Mouse (Mus musculus): ENCODE measurements around the gene Nupr1l.
"Not testable (repeated sequence)": the region's sequence is repeated elsewhere in the genome, so short reads cannot be mapped to it uniquely, and the experiment has no call there.

Nupr1l gene

DNA sequence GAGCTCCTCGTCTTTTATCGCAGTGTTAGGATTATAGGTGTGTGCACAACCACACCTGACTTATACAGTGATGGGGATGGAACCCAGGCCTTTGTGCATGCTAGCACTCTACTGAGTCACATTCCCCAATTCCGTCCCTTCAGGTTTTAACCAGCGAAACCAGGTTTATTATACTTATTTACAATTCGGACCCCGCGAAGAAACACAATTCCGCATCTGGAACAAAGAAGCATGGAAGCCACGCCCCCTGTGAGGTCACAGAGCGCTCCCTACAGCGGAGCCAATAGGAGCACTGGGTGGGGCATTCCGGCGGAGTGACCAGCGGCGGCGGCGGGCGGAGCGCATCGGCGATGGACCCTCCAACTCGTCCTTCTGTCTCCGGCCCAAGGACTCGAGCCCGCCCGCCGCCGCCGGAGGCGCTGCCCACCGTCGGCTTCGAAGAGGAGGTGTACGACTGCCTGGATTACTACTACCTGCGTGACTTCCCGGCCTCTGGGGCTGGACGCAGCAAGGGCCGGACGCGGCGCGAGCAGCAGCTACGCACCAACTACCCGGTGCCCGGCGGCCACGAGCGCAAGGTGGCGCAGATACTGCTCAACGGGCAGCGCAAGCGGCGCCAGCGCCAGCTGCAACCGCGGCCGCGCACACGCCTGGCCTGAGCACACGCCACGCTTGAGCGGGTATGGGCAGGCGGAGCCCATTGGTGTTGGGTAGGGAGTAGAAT is at the start of gene Nupr1l:
Gene Nupr1l, plus strand, starts transcription at position 299 of the 724 bp plus-strand sequence.
- peak; percentile 88 for DNase-seq

DNA sequence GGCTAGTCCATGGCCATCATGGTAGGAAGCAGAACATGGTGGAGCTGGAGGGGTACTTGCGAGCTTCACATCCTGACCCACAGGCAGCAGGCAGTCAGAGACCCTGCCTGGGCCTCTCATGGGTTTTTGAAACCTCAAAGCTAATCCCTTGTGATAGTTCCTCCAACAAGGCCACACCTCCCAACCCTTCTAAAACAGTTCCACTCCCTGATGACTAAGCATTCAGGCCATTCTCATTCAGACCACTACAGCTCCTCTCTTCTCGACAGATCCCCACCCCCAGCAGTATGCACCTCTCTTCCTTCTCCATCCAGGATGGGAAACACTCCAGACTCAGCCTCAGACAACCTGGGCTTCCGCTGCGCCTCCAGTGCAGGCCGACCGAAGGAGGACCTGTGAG is 46.0 kb upstream of the Nupr1l start:
- DNase-seq = no peak

- no peak for DNase-seq
These were observed 43.9 kb upstream of the Nupr1l start for GRCm38 (mm10) chr5:129864467-129864866.

GRCm38 (mm10) chr5:129865841-129866240 is 42.5 kb upstream of the Nupr1l start:
- DNase-seq = no peak

DNA sequence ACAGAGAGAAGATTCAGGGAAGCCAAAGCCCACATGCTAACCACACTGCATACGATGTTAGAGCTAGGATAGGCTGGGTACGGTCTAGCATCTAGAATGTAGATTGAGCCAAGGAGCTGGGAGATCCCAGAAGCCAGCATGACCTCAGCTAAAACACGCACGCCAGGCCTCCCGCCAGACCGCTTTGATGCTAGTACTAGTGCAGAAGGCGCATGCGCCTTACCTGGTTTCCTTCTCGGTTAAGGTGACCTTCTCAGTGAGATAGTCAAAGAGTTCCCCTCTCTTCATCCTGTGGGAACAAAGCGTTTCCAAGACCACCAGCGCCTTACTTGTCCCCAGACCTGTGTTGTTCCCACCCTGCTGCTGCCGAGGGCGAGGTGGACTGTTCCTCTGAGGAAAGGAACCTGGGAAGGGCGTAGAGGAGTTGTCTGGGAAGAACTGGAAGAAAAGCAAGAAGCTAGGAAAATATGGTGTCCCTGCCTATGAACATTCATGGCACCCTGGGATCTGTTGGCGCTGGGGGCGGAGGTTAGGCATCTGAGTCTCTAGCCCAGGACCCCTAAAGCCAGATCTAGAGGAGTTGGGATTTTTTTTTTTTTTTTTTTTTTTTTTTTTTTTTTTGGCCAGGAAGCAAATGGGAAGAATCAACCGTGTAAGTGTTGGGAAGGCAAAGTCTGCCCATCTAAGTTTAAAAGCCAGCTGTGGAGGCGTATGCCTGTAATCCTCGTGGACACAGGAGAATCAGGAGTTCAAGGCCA is 38.9 kb upstream of the Nupr1l start:
- no peak for DNase-seq

GRCm38 (mm10) chr5:129871238-129871637 is 37.1 kb upstream of the Nupr1l start:
- DNase-seq = no peak

DNA sequence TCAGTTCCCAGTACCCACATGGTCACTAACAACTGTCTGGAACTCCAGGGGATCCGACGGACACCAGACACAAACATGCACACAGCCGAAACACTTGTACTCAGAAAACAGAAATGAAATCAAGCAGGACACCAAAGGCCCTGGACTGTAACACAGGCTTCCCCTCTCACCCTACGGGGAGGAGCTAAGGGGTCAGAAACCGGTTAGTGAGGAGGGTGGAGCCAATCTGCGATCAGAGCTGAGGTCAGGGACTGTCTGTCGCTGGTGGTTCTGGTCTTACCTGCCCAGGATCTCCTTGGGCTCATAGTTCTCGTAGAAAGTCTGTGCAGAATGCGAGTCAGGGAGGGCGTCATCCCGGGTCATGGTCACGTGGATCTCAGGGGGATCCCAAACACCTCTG is 34.4 kb upstream of the Nupr1l start:
- no peak for DNase-seq

- no peak for DNase-seq
These were observed 33.2 kb upstream of the Nupr1l start for GRCm38 (mm10) chr5:129875098-129875497.

DNA sequence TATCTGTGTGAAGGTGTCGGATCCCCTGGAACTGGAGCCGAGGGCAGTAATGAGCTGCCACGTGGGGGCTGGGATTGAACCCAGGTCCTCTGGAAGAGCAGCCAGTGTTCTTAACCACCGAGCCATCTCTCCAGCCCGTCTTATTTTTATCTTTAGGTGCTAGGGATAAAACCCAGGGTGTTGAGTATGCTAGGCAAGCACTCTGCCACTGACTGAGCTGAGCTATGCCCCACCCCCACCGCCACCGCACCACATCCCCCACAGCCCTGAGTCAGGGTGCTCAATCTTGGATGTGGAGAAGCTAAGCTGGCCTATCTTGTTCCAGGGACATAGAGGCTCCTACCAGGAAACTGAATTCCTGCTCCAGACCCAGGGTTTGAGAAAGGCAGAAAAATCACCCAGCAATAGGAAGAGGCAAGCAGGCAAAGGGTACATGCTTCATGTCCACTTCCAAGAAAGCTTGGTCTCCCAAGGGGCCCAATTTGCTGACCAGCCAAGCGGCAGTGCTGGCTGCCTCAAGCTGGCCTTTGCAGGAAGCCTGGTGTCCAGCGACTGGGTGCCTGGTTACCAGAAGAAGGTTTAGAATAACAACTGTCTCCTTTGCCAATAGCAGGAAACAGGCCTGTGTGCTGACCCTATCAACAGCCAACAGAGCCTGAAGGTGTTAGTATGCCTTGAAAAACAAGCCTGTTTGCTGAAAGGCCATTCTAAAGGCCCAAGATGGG is 30.4 kb upstream of the Nupr1l start:
- no peak for DNase-seq

GRCm38 (mm10) chr5:129878946-129879345 is 29.4 kb upstream of the Nupr1l start:
- DNase-seq = peak; percentile 25

GRCm38 (mm10) chr5:129879888-129880287 is 28.5 kb upstream of the Nupr1l start:
- DNase-seq = no peak

DNA sequence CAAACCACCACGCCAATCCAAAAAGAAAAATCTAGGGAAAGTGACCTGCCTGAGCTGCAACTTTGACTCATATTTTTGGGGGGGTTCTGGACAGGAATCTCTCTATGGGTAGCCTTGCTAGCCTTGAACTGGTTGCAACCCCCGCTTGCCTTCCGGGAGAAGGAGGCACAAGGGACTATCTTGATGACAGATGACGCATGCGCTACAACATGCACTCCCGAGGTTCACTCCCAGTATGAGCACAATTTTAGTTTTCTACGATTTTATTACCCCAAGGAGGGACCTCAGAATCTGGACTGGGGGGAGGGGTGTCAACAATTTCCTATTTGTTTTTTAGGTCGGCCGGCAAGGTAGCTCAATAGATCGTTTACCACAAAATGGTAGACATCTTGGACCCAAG is 22.1 kb upstream of the Nupr1l start:
- DNase-seq = no peak

GRCm38 (mm10) chr5:129886911-129887636 is 21.3 kb upstream of the Nupr1l start, which contains the start of gene Chchd2:
Gene Chchd2 (minus strand): TSS chr5:129887470.
- peak; percentile 91 for DNase-seq

- DNase-seq = not testable (repeated sequence)
These were observed 17.9 kb upstream of the Nupr1l start for GRCm38 (mm10) chr5:129890390-129890789.

DNA sequence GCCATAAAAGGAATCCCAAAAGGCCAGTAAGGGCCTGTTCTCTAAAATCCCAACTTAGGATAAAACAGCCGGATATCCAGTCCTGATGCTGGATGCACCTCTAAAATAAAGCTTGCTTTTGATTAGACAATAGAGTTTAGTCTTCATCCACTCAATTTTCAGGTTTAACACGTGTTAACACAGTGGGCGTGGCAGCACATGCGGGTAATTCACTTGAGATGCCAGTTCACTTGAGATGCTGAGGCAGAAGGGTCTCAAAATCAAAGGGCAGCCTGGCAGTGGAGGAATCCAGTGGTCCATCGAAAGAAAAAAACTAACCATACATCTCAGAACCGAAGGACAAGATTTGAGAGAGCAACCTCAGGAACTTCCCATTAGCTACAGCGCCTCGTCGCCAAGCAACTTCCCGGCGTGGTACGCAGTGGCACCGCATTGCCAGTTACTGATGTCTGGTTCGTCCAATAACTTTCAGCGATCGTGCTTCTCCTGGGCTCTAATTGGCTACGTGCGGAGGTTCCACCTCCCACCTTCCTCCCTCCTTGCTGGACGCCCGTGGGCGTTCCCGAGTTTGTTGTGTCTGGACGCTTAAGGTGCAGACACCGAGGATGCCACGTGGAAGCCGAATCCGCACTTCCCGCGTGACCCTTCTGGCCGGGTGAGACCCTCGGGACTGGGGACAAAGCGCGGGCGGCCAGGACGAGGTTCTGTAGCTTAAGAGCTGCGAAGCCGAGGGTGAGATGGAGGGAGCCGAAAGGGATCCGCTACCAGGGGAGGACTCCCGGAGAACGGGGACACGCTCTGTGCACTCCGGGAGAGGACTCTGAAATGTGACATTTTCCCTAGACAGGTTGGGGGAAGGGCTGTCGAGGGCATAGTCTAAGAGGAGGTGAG is 12.9 kb upstream of the Nupr1l start, which contains the start of gene Zbed5:
Gene Zbed5, plus strand, starts transcription at position 526 of the 891 bp plus-strand sequence.
- peak; percentile 88 for DNase-seq

DNA sequence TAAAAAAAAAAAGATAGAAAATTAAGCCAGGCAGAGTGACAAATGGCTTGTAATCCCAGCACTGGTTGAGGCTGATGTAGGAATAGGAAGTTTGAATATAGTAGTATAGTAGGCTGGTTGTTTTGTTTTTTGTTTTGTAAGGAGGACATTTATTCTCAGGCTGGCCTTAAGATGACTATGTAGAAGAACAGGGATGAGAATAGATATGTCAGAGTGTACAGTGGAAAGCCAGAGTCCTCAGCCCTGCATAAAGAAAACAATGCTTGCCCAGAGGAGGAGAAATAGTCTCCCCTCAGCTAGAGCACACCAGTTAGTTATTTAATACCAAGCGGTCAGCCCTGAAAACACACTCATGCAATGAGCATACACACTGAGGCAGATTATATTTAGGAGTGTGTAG is 9.9 kb upstream of the Nupr1l start, which contains the start of gene Phkg1:
Gene Phkg1, minus strand, starts transcription at position 101 of the 400 bp plus-strand sequence.
- DNase-seq = no peak

DNA sequence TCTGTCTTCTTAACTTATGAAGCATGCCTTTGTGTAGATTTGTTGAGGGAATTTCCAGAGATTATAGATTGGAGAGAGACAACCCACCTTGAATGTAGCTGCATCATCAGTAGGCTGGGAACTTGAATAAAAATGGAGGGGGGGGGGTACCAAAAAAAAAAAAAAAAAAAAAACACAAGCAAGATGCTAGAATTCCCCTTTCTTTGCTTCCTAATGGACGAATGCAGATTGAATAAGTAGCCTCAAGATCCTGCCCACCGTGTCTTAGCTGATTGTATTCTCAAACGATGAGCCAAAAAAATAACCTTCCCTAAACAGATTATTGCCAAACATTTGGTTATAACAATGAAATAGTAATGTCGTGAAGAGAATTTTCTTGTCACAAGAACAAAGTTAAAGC is 565 bp upstream of the Nupr1l start:
- DNase-seq = no peak

GRCm38 (mm10) chr5:129909147-129909546 is 807 bp downstream of the Nupr1l start:
- no peak for DNase-seq

GRCm38 (mm10) chr5:129909591-129909990 is 1.3 kb downstream of the Nupr1l start:
- DNase-seq = no peak

- no peak for DNase-seq
These were observed 5.7 kb downstream of the Nupr1l start for GRCm38 (mm10) chr5:129914024-129914423.

DNA sequence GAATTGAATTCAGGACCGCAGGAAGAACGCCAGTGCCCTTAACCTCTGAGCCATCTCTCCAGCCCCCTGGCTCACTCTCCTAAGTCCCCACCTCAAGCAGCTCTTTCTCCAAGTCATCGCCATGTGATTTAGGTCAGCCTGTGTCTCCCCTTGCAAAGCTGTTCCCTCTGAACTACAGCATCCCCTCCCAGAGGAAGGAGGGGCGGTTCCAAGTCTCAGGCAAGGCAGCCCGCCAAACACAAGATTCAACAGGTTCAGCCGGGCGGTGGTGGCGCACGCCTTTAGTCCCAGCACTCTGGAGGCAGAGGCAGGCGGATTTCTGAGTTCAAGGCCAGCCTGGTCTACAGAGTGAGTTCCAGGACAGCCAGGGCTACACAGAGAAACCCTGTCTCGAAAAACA is 7.2 kb downstream of the Nupr1l start:
- not testable (repeated sequence) for DNase-seq

All from right cerebral cortex, postnatal 25 days (tissue).